Mouse (Mus musculus) fibroblast of lung, adult 2 months (primary cell): ENCODE measurements around the gene Prex1.

Experiments used
- DNase-seq: peaks from one replicate; pipeline ENCODE4 v3.0.0-alpha.2; 2011; ENCODE audit warnings: low read depth

The Prex1 gene

GRCm38 (mm10) chr2:166635521-166635920 lies 78.1 kb downstream of the Prex1 start:
- no peak for DNase-seq

- no peak for DNase-seq
Measured at GRCm38 (mm10) chr2:166632571-166633361, 80.9 kb downstream of the Prex1 start.

GRCm38 (mm10) chr2:166631621-166632171 lies 81.9 kb downstream of the Prex1 start:
- no peak for DNase-seq

- DNase-seq, result no peak
Measured at GRCm38 (mm10) chr2:166631189-166631588, 82.4 kb downstream of the Prex1 start.

DNA sequence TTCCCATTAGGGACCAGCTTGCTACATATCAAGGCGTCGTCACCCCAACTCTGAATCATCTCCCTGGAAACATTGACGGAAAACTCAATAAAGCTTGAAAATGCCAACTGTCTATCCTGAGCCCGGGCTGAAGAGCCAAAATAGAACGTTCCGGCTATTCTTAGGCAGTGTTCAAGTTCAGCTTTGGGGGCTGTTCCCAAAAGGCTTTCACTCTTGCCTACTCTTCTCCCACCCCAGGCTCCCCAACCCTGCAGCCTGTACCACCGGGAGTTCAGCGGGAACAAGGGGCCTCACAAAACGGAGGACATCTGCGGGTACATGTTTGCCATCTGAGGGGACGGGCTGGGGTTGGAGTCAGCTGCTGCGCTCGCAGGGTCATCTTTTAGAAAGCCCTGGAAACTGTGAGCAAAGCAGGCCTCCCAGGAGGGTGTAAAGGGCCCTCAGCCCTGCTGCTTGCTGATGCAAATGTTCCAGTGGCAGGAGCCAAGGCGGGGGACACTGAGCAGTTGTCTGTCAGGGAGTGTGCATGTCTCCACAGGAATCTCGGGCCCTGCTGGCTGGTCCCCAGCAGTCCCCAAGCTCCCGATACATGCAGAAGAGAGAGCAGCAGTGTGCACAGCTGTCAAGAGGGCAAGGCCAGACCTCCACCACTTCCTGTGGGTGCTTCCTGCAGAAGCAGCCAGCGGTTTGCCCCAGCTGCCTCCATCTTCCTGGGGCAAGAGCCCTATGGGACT lies 83.5 kb downstream of the Prex1 start:
- DNase-seq, result no peak

GRCm38 (mm10) chr2:166627578-166627977 lies 86.1 kb downstream of the Prex1 start:
- no peak for DNase-seq

DNA sequence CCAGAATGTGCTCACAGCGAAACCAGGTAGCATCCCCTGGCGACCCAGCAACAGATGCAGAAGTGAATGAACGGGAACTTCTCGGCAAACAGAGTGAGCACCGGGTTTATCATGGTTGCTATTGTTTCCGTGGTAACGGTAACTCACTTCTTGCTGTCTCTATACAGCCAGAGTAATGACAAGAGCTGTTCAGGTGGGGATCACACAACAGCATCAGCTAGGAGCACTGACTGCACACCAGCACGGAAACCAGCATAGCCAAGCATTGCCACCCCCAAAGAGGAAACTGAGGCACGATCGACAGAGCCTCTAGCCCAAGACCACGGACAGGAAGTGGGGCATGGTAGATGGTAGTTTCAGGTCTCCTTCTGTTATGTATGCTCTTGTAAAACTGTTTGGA lies 88.4 kb downstream of the Prex1 start:
- DNase-seq, result no peak

DNA sequence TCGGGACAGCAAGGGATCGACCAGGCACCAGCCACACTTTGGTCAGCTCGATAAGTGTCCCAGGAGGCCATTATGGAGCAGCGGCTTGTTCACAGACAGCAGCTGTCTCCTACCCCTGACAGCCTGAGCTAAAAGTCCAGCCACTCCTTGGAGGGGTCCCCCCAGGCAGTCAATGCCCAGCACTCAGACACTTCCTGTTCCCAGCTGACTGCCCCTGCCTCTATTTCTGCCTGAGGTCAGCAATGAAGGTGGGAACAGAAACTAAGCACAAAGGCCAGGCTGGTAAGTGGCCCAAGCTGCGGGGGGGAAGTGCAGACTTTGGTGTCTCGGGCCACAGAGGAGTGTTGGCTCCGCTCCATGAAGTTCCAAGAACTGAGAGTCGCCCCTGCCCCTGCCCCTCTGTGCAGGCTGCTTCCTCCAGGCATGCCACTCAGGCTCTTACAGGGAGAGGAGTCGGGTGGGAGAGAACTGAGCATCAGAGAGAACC lies 90.5 kb downstream of the Prex1 start:
- no peak for DNase-seq

DNA sequence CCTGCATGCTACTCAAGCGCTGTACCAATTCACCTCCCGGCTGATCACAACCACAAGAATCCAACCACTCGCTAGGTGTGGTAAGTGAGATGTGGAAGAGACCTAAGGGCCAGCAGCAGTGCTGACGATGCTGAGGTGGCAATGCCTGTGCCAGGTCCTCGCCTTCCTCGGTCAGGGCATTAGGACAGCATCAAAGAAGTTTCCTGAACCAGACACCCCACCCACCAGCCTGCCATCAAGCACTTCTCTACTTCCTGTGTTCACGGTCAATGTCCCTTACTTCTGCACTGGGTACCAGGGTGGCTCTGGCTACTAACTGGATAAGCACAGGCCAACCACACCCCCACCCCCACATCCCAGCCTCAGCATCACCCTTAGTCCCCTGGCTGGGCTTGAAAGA lies 91.0 kb downstream of the Prex1 start:
- DNase-seq, result no peak

DNA sequence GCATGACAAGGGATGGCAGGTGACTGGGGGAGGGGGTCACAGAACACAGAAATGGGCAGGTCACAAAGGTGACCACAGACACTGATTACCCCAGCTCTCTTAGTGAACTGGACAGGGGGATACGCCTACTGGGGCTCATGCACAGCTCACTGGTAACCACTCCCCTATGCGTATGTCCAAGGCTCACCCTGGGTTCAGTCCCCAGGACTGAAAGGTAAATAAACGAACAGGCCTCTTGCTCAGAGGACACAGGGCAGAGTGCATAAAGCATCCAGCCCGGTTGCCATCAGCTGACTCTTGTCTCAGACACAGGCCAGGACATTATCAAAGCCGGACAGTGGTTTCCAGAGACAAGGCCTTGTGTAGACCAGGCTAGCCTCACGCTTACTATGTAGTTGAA lies 91.6 kb downstream of the Prex1 start:
- no peak for DNase-seq

DNA sequence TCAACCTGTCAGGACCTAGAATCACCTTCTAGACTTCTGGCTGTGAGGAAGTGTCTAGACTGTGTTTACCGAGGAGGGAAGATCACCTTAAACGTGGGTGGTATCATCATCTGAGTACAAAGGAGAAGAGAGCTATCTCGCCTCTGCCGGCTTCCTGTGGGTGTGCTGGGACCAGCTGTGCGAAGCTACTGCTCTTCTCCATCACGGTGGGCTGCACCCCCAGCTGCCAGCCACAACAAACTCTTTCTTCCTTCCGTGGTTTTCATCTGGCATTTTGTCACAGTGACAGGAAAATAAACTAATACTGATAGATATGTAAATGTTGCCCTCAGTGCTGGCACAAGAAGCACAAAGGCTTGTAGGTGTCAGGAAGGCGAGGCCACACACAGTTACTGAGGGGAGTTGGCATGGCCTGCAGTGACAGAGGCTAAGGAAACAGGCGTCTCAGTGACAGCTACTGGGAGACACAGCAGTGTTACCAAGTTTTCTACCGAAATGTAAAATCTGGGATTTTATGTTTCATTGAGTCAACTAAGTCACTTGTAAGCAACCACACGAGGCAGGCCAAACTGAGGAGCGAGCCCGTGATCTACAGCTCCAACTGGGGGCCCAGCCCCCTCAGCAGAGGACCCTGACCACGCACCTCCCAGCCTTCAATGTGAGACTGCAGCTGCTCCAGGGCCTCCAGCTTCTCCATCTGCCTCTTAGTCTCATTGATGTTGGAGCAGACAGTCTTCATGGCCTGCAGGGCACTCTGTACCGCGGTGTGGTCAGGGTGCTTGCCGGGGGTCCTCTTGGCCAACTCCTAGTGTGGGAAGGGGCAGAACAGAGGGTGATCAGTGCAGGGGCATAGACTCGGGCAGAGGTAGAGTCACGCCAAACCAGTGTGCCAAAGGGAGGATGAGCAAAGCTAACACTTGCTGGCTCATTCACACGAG lies 92.8 kb downstream of the Prex1 start:
- DNase-seq, result no peak

- DNase-seq, result no peak
Measured at GRCm38 (mm10) chr2:166619906-166620490, 93.6 kb downstream of the Prex1 start.

DNA sequence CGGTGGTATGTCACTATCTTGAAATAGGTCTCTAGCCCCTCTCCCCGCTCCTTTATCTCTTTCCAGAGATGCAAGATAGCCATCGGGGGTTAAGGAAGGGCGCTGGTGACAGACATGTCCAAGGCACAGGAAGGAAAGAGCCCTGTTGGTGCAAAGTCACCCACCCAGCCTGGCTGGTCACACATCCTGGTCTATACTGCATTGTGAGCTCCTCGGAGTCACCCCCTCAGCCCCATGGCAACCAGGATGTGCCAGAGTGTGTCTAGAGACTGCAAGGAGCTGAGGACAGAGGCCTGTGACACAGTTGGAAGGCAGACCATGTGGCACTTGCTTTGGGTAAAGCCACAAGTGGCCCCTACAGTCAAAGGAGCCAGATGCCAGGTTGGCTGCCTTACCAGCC lies 94.4 kb downstream of the Prex1 start:
- DNase-seq, result no peak

DNA sequence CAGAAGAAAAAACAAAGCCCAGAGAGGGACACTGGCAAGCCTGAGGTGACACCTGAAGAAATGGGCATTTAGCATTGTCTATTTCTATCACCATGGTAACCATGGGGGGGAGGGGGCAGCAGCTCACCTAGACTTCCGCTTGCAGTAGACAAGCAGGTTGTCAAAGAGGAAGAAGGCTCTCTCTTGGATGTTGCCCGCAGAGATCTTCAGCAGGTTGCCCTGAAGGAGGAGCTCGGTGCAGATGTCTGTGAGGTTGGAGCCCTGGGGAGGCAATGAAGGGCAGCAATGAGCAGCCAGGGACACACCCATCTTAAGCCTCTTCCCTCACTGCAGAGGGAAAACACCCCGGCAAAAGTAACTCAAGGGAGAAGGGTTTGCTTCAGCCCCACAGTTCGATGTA lies 95.9 kb downstream of the Prex1 start:
- DNase-seq, result no peak

- DNase-seq, result no peak
Measured at GRCm38 (mm10) chr2:166615338-166616075, 98.1 kb downstream of the Prex1 start.

DNA sequence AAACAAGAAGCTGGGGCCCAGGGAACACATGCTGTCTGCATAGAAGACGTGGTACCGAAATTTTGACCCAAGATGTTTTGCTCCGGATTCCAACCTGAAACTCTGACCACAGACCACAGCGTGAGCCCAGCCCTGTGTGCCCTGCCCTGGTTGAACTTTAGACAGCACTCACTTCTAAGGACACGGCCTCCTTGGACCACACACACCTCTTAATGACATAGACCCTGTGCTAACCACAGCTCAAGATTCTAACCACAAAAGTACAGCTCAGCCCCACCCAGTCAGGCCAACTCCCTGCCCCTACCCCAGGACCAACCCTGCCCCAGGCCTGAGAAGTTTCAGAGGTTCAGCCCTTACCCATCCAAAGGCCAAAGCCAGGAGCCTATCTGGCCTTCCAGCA lies 103.4 kb downstream of the Prex1 start:
- DNase-seq, result no peak

DNA sequence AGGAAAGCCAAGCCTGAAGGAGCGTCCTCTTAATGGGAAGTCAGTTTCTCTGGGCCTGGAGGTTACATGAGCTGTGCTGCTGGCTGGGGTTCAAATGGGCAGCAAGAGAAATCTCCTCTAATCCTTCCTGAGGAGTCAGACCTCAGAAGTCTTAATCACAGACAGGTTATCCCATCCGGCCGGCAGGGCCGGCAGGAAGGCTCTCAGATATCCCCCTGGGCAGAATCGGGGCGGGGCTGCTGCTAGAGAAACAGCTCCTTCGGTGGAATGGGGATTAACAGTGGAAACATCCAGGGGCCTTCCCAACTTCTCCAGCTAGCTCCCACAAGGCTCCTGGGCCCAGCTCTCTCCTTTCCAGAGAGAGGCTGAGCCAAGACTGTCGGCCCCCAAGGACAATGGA lies 105.1 kb downstream of the Prex1 start:
- no peak for DNase-seq

DNA sequence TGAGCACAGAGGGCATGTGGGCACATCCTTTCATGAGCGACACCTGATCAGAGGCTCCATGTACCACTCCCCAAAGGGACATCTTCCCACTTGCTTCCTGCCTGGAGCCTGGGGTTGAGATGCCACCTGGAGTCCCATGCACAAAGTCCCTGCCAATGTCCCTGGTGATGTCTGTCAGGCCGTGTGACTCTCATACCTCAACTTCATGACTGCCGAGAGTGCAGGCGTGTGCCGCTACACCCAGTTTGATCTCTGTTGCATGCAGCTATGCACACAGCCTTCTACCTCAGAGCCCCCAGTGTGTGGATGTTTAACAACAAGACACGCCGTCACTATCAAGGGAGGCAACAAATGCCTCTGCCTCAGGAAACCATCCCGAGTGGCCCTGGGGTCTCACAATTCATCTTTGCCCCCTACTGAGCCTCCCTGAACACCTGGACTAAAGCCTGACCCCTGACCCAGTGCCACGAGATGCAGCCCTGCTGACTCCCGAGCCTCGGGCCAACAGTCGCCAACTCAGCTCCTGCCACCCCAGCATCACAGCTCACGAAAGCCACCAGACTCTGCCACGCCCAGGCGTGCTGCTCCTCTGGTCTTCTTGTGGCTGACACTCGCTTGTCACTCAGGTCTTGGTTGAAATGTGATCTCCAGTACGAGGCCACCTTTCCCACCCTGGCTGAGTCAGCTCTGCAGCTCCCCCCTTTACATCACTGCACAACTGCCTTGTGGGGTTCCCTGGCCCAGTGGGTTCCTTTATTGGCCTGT lies 107.0 kb downstream of the Prex1 start:
- no peak for DNase-seq

DNA sequence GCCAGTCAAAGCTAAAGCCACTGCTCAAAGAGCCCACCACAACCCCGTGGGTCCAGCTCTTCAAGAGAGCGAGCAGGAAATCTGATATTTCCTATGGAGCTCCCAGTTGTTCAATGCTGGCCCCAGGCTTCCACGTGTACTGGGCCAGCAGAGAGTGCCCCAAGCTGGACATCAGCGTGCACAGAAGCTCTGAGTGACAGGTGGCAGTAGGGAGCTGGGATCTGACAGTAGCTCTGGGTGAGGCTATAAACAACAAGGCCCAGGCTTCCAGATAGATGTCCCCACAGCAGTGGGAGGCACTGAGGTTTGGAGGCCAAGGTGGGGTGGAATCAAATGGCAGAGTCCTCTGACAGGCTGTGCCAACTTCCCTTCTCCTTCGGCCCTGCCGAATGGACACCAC lies 107.6 kb downstream of the Prex1 start:
- no peak for DNase-seq

DNA sequence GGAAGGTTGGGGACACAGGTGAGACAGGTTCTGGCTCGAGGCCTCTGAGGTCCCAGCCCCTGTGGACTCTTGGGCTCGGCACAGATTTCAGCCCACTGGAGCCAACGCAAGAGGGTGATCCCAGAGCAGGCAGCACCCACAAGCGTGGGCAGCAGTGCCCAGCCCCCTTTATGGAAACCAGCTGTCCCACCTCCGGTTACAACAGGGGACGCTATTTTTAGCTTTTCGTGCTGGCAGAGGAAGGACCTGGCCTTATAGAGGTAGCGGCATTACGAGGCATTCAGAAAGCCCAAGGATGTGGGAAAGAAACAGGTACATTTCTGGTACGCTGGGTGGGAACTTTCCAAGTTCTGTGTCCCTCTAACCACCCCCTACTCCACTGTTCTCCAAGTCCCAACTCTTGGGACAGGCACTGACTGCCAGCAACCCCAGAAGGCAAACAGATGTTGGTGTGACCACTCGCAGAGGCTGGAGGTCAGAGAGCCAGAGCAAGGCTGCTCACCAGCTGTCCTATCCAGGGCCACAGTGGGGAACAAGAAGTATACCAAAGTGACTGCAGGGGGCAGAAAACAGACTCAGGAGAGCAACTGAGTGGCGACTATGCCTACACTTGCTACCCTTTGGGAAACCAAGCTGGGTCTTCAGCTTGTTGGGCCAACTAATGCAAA lies 108.3 kb downstream of the Prex1 start:
- no peak for DNase-seq
